Mouse (Mus musculus): ENCODE results near the gene Arhgef3.

Arhgef3 gene

DNA sequence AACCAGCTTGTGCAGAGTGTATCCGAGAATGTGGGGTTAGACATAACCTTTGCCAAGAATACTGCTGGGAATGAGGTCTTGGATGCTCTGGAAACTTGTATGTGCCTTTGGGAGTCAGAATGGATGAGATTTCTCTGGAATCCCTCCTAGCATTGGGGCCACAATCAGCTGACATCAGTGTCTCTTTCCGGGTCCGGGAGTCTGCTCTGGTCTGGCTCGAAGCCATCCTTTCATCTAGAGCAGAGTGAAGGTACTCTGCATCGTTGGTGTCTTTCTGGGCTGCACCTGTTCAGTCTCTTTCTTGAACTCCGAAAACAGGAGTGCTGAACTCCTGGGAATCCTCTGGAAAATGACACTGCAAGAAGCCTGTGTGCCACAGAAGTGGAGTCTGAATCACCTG is 1.3 kb downstream of the Arhgef3 start:
- no peak for DNase-seq

DNA sequence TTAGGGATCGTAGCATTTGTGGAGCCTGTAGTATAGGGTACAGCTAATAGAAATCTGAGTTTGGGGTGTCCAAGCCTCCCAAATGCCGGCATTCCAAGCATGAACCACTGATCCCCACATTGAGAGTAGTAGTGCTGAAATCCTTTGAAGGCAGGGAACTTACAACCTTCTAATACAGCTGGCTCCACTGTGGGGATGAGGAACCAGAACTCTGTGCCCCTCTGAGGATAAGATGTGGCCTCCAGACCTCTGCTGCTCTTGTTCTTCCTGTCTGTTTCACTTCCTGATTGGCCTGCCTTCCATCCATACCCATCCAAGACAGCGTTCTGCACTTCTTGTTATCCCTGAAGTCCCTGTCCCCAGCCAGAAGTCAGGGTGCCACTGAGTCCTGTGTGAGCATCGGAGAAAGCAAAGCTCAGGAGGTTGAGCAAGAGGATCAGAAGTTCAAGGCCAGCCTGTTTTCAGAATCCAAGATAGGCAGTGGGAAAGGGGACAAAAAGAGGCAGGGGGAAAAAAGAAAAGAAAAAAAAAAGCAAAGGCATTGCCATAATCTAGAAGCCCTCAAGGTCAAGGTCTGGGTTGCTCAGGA is 2.0 kb downstream of the Arhgef3 start:
- DNase-seq, result no peak

DNA sequence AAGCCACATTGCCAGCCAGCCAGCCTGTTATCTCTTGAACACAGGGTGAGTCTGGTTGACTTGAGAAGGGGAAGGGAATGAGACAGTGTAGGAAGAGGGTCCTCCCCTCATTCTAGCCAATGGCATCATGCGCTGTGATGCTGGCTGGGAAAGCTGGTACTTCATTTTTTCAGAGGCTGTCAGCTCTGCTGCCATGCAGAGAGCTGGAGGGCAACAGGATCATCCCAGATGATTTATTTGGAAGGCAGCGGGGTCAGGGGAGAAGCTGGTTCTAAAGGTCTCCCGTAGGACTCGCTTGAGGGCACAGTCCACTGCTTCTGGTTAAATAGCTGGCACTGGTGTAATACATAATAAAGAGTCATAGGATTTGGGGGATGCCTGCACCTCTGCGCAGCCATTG is 3.8 kb downstream of the Arhgef3 start:
- DNase-seq, result no peak

DNA sequence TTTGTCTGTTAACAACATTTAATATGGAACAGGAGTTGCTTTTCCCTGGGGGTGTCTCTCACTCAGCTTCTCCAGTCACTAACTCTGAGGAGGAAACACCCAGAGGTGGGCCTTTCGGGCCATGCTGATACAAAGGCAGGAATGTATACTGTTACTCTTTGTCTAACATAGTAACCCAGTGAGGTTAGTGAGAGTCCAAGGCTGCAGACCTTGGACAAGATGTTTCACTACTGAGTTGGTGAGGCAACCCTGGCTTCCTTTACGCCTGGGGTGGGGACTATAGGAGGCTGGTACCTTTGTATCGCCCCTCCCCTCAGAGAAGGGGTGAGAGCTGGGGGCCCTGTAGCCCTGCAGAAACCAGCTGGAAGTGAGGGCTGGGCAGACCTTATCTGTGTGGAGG is 7.9 kb downstream of the Arhgef3 start:
- DNase-seq, result no peak

DNA sequence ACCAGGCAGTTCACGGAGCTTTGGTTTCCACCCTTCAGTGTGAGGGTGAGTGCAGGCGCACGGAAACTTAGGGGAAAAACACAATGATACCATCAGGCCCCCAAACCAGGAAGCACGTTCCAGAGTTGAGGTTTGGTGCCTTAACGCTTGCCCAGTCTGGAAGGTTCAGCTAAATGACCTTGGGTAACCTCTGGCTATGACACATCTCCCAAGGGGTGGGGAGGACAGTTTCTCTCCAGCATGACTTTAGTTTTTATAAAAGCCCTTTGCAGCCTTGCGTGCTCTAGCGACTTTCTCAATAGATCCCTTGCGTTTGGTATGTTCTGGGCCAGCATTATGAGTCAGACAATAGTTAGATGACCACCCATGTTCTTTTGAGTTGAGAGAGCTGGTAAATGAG is 8.8 kb downstream of the Arhgef3 start:
- DNase-seq, result no peak

DNA sequence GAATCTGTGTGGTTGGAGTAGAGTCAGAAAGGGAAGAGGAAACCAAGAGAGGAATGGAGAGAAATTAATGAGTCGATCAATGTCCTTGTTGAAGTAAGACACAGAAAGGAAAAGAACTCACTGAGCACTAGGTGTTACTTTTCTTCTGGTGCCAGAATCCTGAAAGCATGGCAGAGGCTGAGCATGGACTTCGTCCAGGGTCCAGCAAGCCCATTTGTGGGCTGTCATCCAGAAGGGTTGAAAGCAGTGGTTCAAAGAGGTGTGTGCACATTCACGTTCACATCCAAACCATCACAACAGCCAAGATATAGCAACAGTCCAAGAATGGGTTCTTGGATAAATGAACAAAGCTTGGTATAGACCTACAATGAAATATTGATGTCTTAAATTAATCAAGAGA is 15.3 kb downstream of the Arhgef3 start:
- DNase-seq, result no peak

DNA sequence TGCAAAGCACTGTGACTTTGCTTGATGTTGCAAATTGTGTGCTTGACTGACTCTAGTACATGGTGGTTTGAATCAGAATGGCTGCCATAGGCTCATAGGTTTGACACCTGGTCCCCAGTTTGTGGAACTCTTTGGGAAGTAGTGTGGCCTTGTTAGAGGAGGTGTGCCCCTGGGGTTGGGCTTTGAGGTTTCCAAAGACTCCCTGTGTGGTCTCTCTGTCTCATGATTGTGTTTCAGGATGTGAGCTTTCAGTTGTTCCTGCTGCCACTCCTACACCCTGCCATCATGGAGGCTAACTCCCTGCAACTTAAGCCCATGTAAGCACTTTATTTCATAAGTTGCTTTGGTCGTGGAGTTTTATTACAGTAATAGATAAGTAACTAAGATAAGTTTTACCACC is 16.0 kb downstream of the Arhgef3 start:
- DNase-seq, result no peak

DNA sequence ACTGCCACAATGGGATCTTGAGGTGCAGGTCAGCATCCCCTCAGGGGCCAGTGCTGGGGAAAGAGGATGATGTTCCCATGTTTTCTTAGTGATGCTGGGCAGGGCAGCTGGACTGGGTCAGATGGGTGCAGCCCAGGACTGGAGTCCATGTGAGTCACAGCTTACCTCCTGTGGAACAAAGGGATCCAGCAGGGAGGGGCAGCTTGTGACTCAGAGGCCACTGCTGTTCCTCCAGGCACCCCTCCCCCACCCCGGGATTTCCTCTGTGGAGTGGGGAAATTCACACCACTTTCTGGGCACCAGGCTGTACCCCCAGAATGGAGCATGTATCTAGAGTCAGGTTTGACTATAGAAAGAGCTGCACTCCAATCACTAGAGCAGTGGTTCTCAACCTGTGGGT is 16.8 kb downstream of the Arhgef3 start:
- no peak for DNase-seq

DNA sequence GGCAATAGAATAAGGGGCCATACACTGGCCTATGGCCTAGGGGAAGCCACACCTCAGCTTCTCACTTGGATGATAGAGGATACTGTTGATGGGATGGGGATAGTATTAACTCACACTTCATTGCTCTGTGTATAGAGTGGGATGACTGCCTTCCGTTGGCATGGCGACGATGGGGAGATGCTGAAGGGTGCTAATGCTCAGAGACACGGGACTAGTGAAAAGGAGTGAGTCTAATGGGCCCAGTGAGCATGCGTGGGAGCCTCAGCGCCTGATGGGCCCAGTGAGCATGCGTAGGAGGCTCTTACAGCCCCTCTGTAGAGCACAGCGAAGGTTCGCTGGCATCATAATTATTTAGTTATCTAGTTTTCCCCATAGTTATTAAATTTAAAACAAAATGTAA is 24.2 kb downstream of the Arhgef3 start:
- DNase-seq, result peak; percentile 83

DNA sequence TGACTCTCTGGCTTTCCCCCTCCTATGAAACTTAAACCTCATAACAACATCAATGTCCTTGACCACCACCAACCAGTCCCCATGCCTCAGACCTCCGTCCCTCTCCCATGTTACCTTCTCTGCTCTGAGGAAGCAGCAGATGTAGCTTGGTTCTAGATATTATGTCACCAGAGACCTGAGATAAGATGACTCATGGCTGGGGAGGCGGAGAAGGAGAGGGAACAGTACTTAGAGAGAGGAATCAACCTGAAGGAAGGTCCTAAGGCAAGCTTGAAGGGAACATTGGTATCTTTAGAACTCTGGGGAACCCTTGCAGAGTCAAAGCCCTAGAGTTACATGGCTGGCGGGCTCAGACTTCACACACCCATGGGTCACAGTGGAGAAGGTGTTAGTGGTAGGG is 25.3 kb downstream of the Arhgef3 start:
- DNase-seq, result no peak

DNA sequence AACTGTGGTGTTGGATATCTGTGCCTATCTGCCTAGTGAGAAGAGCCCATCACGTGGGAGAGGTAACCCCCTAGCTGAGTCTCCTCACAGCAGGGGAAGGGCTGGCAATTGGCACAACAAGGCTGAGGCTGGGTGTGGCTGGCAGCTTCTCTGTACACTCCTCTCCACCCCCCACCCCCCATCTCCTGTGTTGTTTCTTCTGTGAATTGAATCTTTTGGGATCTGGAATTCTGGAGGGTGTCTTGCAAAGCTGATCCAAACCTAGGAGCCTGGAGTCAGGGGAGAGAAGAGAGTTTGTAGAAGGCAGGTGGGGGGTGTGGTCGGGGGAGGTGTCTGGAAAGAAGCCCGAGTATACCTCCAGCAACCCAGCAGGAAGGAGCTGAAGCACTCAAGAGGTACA is 26.8 kb downstream of the Arhgef3 start:
- DNase-seq, result no peak

DNA sequence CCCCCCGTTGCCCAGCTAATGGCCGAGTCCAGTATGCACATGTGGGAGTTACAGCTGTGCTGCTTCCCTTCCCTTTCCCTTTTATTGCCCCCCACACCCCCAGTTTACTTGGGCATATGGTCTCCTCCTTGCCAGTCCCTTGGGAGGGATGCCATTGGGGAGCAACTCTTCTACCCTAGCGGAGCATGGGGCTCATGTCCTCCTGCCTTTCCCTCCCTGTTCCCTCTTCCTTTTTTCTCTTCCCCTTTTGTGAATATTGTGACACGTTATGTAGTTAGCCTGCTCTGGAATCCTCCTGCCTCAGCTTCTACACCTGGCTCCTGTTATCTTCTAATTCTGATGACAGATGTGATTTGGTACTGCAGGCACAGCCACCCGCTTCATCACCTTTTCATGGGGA is 28.0 kb downstream of the Arhgef3 start:
- DNase-seq, result no peak

DNA sequence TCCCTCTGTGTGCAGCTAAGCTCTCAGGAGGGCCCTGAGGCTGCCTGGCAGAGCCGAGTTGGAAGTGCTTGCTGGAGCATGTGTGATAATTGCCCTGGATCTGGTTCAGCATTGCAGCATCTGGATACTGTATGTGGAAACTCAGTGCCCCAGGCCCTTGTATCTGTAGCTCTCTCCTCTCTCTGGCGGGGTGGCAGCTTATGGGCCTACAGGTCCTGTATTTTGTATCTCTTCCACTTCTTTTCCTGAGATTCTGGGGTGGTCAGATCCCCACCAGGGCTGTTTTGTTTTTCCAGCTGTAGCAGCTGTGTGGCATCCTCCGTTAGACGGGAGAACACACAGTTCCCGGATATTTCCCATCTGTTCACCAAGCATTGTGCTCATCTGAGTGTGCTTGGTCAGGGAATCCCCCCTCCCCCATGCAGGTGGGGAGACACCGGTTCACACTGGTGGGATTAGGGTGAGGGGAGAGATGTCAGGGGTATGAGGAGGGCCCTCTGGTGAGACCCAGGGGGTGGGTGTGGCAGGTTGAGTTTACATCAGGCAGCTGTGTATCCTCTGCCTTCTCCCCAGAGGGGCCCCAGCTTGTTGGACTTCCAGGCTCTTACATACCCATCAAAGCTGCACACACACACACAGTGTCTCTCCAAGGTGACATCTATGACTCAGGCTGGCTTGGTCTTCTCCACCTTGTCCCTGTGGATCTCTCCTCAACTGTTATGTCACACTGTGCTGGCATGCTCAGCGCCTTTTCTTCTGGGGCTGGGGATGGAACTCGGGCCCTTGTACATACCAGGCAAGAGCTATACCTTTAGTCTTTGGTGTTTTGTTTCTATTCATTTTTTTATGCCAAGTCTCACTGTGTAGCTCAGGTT is 30.7 kb downstream of the Arhgef3 start:
- DNase-seq, result no peak

DNA sequence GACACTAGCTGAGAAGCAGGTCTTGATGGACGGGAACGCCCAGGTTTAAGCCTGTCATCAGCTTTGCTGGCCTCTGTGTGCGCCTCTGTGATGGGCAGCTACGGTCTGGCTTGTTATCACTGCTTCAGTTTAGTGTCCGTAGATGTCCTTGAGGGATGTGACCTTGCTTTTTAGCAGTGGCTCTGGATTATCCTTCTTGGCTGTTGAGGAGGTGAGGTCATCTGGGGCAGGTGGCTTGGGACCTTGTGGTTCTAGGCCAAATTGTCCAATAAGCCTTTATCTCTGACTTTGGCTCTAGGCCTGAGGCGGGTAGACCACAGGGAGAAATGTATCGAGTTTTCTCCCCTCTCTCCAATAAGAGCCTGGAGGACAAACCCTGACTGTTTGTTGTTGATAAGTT is 33.0 kb downstream of the Arhgef3 start:
- no peak for DNase-seq

DNA sequence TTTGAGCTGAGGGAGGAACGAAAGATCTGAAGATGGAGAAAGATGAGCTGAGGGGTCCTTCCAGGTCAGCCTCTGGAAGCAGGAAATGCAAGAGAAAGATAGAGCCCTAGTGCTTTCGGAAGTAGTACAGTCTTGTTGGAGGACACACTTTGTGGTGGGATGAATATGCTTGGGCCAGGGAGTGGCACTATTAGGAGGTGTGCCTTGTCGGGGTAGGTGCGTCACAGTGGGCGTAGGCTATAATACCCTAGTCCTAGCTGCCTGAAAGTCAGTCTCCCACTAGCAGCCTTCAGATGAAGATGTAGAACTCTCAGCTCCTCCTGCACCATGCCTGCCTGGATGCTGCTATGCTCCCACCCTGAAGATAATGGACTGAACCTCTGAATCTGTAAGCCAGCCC is 34.7 kb downstream of the Arhgef3 start:
- DNase-seq, result no peak

DNA sequence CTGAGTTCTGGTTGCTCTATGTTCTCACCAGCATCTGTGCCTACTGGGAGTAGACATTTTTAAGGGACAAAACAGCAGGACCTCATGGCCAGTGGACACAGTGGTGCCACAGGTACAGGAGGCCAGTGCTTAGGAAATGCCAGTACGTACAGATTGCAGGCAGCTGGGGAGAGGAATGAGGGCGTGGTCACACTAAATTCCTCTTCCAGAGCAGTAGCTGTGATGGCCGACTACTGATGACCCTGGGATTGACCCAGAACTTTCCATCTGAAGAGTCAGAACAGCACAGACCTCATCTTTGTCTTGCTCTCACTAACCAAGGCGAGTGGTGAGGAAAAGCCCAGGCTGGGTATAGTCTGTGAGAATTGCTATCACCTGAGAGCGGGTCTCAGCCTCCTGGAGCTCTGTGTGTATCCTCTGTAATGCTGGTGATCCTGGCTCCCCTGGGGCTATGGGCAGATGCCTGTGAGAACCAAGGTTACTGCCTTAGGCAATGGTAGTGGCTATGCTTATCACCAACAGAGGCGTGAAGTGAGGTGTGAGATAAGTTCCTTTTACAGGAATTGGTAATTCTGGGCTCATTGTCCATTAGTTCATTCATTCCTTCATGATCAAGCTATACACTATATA is 35.4 kb downstream of the Arhgef3 start:
- DNase-seq, result no peak

DNA sequence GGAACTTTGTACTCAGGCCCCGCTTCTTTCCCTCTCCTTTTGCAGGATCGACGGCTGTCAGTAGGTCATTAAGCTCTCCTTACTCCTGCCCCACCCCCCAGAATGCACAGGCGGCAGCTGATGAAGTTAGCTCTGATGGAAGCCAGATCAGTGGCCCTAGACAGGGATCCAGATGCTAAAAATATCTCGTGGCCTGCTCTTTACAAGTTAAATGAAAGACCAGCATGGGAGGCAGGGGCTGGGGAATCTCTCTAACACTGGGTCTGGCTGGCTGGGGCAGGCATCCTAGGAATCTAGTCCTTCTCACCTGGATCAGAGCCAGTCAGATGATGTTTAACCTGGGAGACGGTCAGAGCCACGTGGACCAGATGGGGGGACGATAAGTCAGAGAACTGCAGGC is 36.7 kb downstream of the Arhgef3 start:
- DNase-seq, result no peak

DNA sequence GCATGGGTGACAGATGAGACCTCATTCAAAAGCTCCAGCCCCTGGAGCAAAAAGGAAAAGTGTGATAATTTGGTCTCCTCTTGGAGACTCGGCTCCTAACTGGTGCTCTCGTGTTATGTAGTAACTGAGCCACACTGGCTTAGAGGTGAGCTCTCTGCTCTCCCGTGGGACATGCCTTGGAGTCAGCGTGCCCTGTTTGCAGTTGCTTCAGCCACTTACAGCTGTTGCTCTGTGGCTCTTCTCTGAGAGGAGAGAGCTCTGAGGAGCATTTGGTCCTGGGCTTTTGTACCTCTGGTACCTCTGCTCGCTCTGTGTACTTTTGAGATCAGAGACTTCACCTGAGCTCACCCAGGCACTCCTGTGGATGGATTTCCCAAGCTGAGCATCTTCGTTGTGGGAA is 40.4 kb downstream of the Arhgef3 start:
- no peak for DNase-seq

DNA sequence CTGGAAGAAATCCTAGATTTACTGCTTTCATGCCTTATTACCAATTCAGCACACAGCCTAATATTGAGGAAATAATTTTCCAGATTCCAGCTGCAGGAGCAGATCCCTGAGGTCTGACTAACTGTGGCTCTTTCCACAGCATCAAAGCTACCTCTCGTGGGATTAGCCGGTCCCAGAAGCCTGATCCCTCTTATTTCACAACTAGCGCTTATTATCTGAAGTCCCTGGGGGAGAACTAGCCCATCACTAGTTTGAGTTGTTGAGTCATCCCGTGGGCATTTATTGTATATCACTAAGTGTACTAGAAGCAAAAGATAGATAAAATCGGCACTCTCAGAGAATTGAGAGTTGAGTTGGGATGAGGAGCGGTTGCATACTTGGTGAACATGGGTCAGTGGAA is 41.3 kb downstream of the Arhgef3 start:
- no peak for DNase-seq

DNA sequence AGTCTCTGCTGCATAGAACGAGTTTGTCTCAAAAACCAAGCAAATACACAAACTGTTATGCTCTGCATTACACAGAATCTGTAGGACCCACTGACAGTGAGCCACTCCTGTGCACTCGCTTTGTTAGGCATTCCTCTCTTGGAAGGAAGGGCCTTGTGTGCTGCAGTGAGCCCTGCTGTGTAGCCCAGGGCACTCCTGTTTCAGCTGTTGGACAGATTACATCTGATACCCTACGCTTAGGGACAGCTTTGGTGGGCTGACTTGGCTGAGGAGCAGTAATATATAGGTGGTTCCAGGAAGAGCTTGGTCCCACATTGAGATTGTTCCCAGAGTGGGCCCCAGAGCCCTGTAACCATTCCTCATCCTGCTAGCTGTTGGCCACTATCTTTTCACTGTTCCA is 43.4 kb downstream of the Arhgef3 start:
- DNase-seq, result no peak

DNA sequence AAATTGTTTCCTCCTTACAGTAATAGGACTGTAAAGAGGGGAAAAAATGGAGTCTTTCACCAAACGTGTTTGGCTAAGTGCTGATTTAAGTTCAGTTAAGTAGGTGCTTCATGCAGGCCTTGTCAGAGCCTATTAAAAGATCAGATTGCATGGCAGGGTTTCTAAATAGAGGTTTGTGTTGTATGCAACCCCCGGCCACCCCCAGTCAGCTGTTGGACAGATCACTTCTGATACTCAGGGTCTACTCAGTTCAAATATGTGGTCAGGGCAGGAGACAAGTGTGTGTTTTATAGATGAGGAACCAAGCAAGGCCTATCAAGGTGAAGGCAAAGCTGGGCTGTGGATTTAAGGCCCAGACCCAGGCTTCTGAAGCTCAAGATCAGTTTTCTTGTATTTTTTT is 44.1 kb downstream of the Arhgef3 start:
- DNase-seq, result no peak

DNA sequence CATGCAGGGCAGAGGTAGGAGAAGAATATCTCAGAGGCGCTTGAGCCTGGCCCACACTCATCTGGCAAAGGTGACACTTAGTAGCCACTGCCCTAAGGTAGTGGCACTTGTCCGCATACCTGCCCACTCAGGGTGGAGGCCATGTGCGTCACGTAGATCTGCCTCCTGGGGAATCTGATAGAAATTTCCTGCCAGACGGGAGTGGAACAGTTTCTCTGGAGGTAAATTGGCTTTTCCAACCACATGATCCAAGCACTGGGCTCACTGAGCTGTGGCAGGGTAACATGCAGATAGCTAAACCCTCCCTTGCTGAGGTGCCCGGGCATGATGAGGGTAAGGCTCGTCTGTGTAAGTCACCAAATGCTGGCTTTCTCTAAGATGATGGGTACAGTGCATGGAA is 46.1 kb downstream of the Arhgef3 start:
- no peak for DNase-seq

DNA sequence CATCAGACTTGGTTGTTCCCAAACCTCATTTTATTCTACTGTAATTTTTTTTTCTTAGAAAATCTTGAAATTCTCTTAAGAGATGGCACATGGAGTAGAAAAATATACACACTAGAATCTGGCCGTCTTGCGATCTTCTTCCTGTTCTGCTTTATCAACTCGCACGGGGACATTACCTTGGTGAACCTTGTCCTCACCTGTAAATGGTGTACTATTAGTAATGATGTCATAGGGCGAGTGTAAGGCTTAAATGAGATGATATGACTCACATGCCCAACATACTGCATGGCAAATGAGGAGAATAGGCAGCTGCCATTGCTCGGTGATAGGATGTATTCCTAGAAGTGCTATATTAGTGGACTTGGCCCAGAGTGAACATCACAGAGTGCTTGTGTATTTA is 49.9 kb downstream of the Arhgef3 start:
- DNase-seq, result no peak

DNA sequence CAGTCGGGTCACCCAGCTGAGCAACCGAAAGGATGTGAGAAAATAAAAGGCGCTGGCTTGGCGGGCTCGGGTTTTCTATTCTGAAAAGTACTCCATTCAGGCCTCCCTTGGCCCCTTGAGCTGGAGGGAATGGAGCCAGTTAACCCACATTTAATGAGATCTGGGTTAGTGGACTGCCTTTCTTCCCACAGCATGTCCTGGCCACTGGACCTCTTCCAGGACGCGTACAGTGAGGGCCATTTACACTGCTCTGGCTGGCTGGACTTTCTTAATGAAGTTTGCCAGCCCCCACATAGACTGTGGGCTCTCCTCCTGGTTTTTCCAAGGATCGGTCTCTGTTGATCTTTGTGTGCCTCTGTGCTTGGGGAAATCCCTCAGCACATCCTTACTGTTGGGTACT is 52.1 kb downstream of the Arhgef3 start:
- DNase-seq, result peak; percentile 53

DNA sequence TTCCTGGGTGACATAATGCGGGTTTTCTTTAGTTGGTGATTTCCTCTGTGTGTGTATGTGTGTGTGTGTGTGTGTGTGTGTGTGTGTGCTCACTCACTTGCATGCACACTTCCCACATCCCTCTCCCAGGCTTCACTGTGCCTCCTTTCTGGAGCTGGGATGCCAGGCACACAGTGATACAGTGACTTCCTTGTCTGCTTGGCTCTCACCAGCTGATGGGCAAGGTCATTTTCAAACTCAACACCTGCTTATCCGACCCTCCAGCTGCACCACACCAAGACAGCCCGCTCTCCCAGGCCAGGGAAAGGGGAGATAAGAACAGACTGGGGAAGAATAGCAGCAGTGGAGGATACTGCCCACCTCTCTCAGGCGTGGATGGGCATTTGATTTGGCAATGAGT is 52.5 kb downstream of the Arhgef3 start:
- DNase-seq, result no peak

Data from layer of hippocampus, adult 9-11 months (tissue).